Mouse (Mus musculus): ENCODE measurements at regions not wholly inside any gene's neighbourhood (a gene's known extent, or its start where the extent isn't known, plus 50 kb on each side); places are given as distances from the start of the nearest gene placed in this dataset.

DNA sequence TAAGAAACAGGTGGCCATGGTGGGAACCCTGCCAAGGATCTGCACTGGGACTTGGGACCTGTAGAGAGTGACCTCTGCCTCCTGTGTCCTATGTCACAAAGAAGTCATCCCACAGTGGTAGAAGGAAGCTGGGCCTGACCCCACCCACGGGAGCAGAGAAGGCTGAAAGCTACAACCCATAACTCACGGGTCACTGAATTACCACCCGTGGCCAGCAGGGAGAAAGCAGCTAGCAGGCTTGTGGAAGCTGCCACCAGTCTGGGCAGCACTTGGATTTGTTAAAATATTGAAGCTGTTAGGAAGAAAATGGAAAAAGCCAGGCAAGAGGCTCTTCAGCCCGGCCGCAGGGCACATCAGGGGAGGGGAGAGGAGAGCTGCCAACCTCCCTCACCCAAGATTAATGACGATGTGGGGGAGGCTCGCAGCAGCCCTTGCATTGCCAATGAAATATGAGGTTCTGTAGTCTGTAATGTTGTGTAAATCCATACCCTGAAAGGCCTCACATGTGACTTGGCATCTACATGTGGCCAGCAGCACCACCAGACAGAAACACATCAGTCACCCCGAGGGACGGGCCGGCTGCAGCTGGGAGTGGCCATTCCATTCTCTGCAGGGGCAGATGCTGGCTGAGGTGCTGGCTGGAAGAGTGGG is 94.5 kb downstream of the Olfm1 start:
- DNase-seq (ENCODE audit: low spot score in 2 of 2), result no peak

DNA sequence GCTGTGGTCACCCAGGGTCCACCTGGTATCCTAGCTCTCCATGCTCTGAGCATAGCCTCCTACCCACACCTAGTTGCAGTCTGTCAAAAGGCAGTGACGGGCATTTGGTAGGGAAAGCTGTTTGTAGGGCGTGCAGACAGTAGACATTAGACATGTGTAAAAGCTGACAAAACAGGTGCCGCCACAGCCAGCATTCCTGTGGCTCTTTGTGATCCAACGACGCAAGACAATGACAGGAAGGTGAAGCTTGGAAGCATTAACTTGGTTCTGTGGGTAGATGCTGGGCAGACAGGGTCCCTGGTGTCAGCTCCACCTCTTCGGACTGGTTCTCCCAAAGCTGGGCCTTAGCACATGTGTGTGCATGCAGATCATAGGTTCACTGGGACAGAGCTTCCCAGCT is 96.5 kb downstream of the Olfm1 start:
- DNase-seq (ENCODE audit: low spot score in 2 of 2), result no peak

DNA sequence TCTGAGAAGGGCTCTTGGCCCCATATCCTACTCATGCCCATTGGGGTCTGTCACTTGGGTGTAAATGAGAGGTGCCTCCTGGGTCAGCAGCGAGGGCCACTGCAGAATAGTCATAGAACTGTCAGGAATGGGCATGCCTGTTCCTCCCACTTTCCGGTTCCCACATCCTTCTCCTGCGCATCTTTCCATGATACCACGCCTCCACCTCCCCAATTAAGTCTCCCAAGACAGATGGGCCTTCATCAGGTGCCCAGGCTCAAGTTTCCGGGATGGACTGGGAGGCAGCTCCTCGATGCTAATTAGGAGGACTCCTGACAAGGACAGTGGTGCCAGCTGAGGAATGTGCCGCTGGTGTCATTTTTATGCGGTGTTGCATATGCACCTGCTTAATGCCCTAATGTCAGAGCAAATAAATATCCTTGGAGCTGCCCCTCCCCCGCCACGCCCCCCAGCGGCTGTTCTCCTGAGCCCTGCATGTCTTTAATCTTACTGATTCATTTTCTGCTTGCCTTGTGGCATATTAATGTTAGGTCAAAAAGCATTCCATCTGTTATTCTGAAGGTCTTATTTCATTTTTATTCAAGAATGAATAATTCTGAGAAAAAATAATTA is 97.2 kb downstream of the Olfm1 start:
- DNase-seq (ENCODE audit: low spot score in 2 of 2), result no peak

DNA sequence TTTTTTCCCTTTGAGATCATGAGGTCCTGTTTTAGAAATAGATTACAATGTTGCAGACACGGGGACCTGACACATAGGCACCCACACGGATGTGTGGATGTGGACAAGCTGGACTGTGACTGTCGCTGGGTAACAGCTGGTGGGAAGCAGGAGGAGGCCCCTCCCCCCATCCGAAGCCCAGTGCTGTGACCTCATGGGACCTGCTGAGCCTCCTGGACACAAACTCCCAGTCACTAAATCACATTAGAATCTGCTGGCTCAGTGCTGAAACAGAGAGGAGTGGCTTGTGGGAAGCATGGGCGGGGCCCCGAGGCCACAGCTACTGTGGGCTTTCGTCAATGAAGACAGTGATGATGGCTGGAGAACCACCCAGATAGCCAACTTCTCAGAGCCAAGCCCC is 101.7 kb downstream of the Olfm1 start:
- DNase-seq (ENCODE audit: low spot score in 2 of 2), result no peak

DNA sequence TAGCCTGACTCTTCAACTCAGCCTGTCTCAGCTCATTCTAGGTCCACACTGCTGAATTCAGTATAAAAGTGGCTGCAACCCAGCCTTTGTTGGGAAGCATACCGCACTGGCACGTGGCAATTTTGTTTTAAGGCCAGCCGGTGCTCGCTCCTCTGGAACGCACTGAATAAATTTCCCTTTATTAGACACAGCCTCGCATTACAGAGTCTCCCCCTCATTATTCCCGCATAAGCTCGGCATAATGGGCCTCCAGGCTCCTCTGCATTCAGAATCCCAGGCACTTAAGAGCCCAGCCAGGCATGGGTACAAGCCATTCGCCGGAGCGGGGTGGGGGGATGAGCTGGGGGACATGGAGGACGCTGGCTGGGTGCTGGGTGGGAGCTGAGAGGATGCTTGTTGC is 103.4 kb downstream of the Olfm1 start:
- peak; percentile 60 to 71 for DNase-seq (ENCODE audit: low spot score in 2 of 2)

DNA sequence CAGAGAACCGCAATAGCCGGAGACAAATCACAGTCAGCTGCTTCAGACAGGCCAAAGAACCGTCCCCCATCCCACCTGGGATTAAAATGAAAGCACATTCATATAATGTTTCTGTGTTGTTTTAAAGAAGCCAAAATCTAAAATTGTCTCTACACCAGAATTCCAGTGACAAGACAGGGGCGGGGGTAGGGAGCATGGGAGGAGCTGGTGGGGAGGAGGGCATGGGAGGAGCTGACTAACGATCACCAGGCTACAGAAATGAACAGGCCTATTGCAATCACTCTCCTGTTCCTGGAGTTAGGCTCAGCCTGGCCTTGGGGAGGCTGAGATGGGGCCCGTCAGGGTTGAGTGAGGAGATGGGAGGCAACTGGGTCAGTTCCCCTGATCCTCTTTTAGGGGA is 105.9 kb downstream of the Olfm1 start:
- DNase-seq (ENCODE audit: low spot score in 2 of 2), result no peak

DNA sequence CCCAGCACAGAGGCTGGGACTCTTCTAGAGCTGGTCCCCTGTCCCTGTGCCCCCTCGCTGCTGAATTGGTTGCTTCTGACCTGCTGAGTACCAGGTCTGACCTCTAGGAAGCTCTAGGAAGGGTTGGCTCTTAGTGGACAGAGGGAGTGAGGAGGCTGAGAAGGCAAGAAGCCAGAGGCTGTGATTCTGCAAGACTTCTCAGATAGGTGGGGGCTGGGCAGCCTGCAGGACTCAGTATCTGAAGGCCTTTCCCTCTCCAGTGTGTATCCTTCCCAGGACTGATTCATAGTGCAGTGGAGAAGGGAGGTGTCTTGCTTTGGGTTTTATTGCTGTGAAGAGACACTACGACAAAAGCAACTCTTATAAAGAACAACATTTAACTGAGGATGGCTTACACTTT is 106.6 kb downstream of the Olfm1 start:
- DNase-seq (ENCODE audit: low spot score in 2 of 2), result no peak

DNA sequence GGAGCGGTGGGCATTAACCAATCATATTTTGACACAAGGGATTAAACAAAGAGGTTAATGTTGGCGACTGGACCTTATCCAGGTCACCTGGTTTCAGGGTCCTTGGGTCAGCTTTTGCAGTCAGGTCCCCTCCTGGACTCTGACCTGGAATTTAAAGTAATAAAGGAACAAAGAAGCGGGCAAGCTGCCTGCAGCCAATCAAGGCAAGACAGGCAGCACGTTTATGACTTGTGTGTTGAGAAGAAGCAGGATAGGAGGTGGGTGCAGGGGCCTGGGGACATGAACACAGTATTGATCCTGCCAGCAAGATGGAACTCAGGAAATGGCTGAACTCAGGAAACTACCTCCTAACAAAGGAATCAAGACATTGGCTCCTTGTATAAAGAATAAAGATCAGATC is 108.5 kb downstream of the Olfm1 start:
- no peak for DNase-seq (ENCODE audit: low spot score in 2 of 2)

DNA sequence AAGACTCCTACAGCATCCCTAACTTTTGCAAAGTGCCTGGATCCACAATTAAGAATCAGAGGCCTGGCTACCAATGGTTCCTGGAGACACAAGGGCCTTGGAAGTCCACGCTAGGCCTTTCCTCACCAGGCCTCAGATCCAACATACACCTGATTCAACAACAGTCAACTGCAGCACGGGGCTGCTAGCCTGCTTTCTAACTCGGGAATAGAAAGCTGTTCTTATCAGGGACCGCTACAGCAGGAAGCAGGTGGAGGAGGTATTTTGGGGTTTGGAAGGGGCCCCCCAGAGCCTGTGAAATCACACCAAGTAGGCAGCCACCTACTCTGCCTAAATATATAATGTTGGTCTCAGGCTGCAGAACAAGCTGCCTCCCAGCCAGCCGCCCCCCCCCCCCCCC is 111.1 kb downstream of the Olfm1 start:
- DNase-seq (ENCODE audit: low spot score in 2 of 2), result peak; percentile 50 to 63

DNA sequence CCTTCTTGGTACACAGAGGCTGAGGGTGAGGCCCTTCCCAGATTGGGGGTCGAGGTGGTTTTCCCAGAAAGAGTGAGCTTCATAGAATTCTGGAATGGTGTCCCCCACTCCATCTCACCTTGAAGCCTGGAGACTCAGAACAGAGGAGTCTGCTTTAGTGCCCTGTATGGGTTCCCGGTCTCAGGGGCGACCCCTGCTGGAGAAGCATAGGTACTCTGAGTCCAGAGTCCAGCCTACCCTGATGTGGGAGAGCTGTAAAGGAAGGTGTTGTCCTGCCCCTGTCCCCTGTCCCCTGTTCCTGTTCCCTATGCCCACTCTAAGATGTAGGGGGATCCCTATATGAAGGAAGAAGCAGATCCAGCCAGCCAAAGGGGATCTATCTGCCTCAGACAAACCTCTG is 111.9 kb downstream of the Olfm1 start:
- peak in 1 of 2 experiments; percentile 64 for DNase-seq (ENCODE audit: low spot score in 2 of 2)

DNA sequence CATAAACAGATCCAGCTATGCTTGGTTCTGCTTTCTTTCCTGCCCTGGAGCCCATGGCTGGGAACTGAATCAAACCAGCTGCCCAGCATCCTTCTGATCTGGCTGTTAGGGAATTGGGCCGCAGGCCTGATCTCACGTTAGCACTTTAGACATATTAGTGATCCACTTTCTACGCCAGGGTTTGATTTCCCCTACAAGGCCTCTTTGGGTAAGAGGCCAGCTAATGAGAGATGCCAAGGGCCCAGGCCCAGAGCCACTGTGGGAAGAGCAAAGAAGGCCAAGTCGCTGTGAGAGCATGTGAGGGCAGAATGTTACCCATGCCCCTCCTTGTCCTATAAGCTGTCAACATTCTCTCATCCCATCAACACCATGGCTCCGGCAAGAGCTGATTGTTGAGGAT is 116.3 kb downstream of the Olfm1 start:
- peak in 1 of 2 experiments; percentile 45 for DNase-seq (ENCODE audit: low spot score in 2 of 2)

DNA sequence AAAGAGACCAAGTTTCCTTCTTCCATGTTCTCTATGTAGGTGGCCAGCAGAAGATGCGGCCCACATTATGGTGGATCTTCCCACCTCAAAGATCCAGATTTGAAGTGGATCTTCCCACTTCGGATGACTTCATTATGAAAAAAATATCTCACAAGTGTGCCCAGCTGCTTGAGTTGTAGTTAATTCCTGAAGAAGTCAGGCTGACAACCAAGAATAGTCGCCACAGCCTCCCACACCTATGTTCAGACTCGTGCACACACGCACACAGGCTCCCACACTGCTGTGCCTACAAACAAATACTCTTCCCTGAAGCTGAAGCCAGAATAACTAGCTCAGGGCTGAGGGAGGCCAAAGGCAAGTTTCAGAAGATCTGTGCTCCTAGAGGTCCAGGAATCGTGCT is 119.4 kb downstream of the Olfm1 start:
- no peak for DNase-seq (ENCODE audit: low spot score in 2 of 2)

DNA sequence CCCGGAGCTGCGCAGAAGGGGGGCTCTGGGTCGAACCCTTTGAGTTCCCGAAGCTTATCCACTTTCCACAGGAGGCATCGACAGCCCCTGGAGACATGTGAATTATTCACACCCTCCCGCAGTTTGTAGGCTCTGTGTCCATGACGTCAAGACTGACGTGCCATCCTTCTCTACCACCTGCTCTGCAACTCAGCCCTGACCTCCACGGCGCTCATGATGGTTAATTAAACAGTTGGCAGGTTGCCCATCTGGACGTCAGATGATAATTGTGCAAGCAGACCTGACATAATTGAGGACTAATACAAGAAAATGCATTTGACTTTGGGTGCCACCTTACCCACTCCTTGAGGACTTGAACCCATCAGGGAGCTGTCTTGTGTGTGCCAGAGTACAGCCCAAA is 121.1 kb upstream of the Ppp1r26 start:
- DNase-seq (ENCODE audit: low spot score in 2 of 2), result no peak

DNA sequence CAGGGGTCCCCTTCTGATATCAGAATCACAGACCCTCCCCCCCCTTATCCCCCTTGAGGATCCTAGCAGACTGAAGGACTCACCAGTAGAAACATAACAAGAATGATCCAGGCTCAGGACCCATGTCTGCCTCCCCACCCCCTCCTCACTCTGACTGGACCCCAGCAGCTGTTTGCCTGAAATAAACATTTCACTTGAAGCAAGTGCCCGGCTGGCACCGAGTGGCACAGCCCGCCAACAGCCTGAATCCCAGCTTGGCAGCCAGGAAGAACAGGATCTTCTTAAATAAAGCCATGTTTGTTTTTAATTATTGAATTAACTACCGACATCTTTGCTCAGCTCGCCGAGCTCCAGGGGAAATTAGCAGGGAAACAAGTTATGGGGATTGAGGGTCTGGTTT is 120.5 kb upstream of the Ppp1r26 start:
- peak; percentile 55 to 59 for DNase-seq (ENCODE audit: low spot score in 2 of 2)

DNA sequence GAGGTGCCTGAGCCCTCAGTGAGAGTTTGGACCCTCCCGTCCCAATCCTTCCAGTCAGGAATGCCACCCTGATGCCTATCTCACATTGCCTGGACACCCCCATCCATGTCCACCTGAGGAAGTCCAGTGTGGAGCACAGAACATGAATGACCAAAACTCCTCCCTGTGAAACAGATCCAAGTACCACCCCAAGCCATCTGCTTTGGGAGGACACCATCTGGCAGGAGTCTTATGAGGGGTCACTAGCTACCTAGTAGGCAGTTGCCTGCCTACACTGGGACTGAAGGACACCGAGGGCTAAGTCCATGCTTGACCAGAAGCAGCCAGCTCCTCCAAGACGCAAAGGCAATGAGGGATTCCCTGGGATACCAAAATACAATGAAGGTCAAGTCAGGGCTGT is 119.9 kb upstream of the Ppp1r26 start:
- no peak for DNase-seq (ENCODE audit: low spot score in 2 of 2)

DNA sequence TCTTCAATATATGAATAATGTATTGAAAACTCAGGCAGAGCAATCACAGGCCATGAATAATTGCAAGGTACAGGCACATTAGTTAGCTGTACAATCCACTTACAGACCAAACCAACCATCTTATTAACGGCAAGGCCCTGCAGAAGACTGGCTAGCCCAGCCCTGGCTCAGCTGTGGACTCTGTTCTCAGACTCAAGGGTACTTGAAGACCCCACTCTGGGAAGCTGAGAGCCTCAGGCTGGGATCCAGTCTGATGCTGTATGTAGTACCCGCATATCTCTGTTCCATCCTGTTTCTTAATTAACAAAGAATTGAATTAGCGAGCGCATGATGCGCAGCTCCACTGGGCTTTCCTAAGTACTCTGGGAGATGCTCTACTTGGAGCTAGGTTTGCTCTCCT is 117.5 kb upstream of the Ppp1r26 start:
- DNase-seq (ENCODE audit: low spot score in 2 of 2), result peak in 1 of 2 experiments; percentile 7

DNA sequence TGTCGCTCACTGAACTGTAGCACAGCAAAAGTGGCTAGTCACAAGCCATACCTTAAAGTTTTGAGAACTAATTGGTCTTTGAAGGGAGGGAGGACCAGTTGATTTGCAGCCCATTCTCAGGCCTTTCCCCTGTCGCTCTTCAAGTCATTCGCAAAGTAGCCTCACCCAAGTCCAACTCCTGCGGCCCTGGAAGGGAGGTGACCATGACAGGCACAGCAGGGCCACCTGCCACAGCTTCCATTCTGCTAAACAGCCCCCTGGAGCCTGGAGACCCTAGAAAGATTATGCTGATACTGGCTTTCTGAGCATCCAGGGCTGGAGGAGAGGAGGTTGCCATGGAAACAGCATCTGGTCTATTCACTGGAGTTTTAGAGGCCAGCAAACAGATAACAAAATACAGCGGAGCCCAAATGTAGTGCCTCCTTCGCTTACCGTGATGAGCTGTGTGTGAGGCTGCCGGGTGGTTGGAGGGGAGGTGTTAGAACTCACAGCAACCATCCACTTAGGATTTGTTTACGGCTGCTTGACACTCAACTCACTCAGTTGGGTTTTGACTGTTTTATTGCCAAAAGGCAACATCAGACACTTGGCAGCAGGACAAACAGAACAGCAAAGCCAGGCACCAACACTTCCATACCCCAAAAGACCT is 111.3 kb upstream of the Ppp1r26 start:
- peak; percentile 52 to 74 for DNase-seq (ENCODE audit: low spot score in 2 of 2)

DNA sequence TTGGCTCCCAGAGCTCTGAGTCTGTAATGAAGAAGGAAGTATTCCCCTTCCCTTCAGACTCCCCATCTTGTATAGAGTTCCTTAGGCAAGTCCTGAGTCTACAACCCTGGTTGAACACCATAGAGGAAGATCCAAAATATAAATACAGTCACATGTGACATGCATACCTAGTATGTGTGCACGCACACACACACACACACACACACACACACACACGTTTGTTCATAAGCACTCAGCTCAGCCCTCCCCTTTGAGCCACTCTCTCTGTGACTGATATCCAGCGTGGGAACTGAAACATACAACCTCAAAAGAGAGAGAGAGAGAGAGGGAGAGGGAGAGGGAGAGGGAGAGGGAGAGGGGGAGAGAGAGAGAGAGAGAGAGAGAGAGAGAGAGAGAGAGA is 110.8 kb upstream of the Ppp1r26 start:
- DNase-seq (ENCODE audit: low spot score in 2 of 2), result no peak

DNA sequence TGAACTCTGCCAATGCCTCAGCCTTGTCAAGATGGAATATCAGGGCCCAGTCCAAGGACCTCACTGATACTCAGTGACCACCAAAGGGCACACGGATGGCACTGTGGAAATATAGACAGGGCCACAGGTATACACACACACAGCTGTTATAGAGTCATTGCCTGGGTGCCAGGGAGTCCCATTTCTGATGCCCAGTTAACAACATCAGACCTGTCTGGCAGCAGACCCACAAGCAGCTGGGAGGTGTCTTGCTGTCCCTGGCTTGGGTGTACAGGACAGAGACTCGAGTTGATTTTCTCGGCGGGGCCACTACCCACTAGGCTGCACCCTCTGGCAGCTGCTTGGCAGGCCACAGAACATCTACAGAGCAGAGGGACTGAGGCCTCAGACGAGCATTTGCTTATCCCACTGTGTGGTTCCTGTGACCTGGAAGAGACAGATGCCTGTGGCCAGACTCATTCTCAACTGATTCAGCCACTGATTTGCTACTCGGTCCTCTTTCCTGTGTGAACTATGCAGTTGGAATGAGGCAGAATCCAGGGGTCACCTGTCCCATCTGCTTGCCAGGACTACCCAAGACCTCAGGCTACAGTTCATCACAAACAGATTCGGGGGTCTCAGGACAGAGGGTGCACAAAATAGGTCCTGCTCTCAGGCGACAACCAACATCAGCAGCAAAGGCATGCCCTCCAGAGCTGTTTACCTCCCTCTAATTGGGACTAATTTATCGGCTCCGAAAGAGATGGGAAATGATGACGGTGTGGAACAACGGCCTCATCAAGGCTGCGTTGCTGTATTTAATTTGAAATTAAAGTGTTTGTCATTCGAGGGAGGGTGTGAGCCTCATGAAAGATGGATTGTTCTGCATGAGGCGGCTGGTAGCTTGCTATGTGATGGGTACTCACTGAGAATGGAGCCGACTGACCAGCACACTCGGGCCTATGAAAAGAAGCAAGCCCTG is 110.0 kb upstream of the Ppp1r26 start:
- peak in 1 of 2 experiments; percentile 38 for DNase-seq (ENCODE audit: low spot score in 2 of 2)

DNA sequence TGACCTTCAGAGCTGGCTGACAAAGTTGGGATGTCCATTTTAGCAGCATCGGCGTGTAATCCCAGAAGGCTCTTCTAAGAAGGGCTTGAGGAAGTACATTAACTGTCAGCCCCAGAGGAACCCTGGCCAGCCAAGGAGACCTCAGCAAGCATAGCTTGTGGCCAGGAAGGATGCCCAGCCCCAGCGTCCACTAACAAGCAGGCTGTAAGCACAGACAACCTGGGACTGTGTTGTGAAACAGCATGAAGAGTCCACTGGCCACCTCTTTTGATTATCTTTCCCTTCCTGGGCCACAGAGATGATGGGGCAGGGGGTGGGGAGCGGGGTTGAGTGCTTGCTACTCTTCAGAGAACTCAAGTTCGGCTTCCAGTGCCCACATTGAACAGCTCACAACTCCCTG is 109.0 kb upstream of the Ppp1r26 start:
- no peak for DNase-seq (ENCODE audit: low spot score in 2 of 2)

DNA sequence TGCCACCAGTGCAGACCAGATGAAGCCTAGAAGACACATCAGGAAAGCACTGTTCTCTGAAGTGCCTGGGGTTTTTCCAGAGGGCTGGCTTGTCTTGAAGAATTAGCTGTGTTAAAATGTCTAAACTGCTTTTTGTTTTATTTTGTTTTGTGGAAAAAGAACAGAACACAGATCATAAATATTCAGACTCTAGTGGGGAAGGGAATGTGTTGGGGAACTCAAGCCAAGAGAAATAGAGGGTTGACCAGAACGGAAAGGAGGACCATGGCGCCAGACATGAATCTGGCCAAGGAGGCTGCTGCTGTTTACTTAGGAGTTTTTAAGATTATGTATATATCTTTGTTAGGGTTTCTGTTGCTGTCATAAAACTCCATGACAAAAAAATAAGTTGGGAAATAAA is 105.3 kb upstream of the Ppp1r26 start:
- DNase-seq (ENCODE audit: low spot score in 2 of 2), result no peak

DNA sequence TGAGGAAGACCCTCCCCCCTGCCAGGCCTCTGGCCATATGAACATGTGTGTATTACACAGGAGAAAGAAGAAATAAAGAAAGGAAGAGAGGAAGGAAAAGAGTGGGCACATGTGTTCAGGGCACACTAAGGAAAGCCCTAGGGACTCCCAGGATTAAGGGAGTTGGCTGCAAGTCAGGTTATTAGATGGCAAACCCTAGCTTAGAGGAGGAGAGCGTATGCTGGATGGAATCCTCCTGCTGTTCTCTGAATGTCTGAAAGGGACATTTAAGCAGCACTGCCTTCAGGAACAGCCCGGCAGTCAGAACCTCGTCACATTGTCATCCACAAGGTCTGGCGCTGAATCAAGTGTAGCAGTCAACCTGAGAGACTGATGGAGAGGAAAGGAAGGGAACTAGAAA is 98.1 kb upstream of the Ppp1r26 start:
- DNase-seq (ENCODE audit: low spot score in 2 of 2), result peak in 1 of 2 experiments; percentile 10
